Mouse (Mus musculus) limb, embryonic 15.5 days (tissue): Measurements from ENCODE around the gene Myt1l. TPM values are rescaled to one million over a fixed set of nuclear protein-coding genes. Genes with fewer than 3 reads are reported as not detected.

ENCODE experiments used
- ATAC-seq: fragments of 200-750 bp; cut with Nextera tagmentation; 2 replicates; pipeline ENCODE4 v1.8.0; 2017; ENCODE audit warnings: low read depth, moderate TSS enrichment; ENCODE audit not compliant: insufficient number of reproducible peaks, low FRiP score, low TSS enrichment
- H3K27ac ChIP-seq: fragments of 300-500 bp; sonication (generic); 2 replicates; pipeline ENCODE4 v1.5.1; 2015; ENCODE audit warnings: moderate library complexity, mild to moderate bottlenecking, inconsistent platforms
- H3K27me3 ChIP-seq: fragments of 300-500 bp; sonication (generic); 2 replicates; pipeline ENCODE4 v1.6.1; 2015; ENCODE audit warnings: inconsistent platforms
- H3K36me3 ChIP-seq: fragments of 300-500 bp; sonication (generic); 2 replicates; pipeline ENCODE4 v1.6.1; 2015; ENCODE audit warnings: inconsistent platforms
- H3K4me1 ChIP-seq: fragments of 300-500 bp; sonication (generic); 2 replicates; pipeline ENCODE4 v1.6.1; 2015; ENCODE audit warnings: inconsistent platforms
- H3K4me2 ChIP-seq: fragments of 300-500 bp; sonication (generic); 2 replicates; pipeline ENCODE4 v1.6.1; 2015; ENCODE audit warnings: mild to moderate bottlenecking, inconsistent platforms
- H3K4me3 ChIP-seq: fragments of 300-500 bp; sonication (generic); 2 replicates; pipeline ENCODE4 v1.5.1; 2015; ENCODE audit warnings: mild to moderate bottlenecking, inconsistent platforms
- H3K9ac ChIP-seq: fragments of 300-500 bp; sonication (generic); 2 replicates; pipeline ENCODE4 v1.6.1; 2015; ENCODE audit warnings: inconsistent platforms
- H3K9me3 ChIP-seq: fragments of 300-500 bp; sonication (generic); 2 replicates; pipeline ENCODE4 v1.6.1; 2016; ENCODE audit warnings: inconsistent platforms
- WGBS: fragments of 180-500 bp; shearing (Covaris S2); methylation state at CpG from one replicate; pipeline ENCODE4 v1.1.7; 2015; 5-methylcytosine and 5-hydroxymethylcytosine counted together
- polyA plus RNA-seq: library from polyadenylated mRNA; unstranded; fragments of >200 nt; fragmentation: Nextera tagmentation; extraction: Ambion mirVana; gene quantifications from 2 replicates; pipeline ENCODE4 v1.2.1, GENCODE M21; 2015

Myt1l gene
- polyA plus RNA-seq, 1 experiment from 2014 or later, result 0.35 TPM

DNA sequence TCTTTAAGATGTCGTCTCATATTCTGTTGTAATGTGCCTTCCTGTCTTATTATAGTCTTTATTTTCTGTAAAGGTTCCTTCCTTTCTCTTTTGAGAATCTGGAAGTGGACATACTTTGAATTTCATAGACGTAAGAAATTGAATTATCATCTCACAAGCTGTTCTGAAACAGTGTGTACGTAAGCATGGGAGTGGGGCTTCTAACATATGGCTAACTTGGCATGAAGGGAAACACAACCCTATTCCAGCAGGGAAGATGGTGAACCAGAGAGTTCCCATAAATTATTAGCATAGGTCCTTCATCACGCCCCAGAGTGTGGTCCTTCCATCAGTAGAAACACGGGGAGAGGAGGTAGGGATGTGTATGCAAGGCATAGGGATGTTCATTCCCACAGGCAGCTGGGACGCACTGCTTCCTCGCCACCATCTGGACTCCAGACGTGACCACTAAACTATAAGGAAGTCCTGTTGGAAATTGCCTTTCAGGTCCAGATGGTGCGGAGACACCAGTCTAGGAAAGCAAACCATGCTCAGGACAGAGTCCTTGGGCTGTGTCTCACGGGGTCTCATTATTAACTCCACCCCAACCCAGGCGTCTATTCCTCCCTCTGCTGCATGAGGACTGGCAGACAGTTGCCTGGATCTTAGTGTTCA lies 111.5 kb downstream of the Myt1l start:
- Histone ChIP-seq H3K4me2 (no peak overlapping the region), H3K4me3 (no peak overlapping the region), H3K9ac (no peak overlapping the region), H3K27ac (no peak overlapping the region), H3K4me1 (no peaks in the 10 kb centered on the region), H3K9me3 (no peaks in the 10 kb centered on the region), H3K27me3 (no peaks in the 10 kb centered on the region), H3K36me3 (no peaks in the 10 kb centered on the region)
- ATAC-seq, result no peak; the same call in 1 of the 2 replicates
- 30% methylated on average over 11 of the region's 11 CpGs for WGBS

DNA sequence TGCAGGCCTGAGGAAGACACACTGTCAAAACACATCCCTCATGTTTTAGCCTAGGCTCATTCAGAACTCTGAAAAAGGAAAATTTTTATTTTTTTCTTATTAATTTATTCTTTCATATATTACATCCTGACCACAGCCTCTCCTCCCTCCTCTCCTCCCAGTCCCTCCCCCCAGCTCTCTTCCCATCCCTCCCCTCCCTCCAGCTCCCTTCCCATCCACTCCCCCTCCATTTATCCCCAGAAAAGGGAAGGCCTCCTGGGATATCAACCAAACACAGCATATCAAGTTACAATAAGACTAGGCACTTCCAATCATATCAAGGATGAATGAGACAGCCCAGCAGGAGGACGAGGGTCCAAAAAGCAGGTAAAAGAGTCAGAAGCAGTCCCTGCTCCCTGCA lies 112.0 kb downstream of the Myt1l start:
- no peak for ATAC-seq
- 40% methylated on average over 1 of the region's 1 CpGs for WGBS
- H3K36me3 ChIP-seq, result no peaks in the 10 kb centered on the region
- H3K9me3 ChIP-seq, result no peaks in the 10 kb centered on the region
- H3K4me1 ChIP-seq, result no peaks in the 10 kb centered on the region
- H3K4me2 ChIP-seq, result no peak overlapping the region
- H3K27ac ChIP-seq, result no peak overlapping the region
- no peaks in the 10 kb centered on the region for H3K27me3 ChIP-seq
- no peak overlapping the region for H3K9ac ChIP-seq
- H3K4me3 ChIP-seq, result no peak overlapping the region

DNA sequence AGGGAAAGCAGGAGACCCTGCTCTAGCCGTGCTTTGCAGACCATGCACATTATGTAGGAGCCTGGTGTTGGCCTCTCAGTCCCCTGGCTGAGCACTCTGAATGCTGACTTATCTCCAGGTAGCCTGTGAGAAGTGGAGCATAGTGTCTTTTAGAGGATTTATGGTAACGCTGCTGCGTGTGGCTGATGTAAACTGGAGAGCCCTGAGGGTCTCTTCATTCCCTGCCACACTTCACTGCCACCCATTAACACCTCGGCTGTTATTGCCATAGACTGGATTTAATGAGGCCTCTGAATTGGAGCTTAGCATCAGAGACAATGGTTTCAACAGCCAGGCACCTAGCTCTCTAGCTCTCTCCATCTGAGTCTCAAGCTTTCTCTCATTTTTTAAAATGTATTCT lies 114.7 kb downstream of the Myt1l start:
- no peaks in the 10 kb centered on the region for H3K36me3 ChIP-seq
- 9% methylated on average over 4 of the region's 4 CpGs for WGBS
- no peak overlapping the region for H3K4me3 ChIP-seq
- H3K4me2 ChIP-seq, result no peak overlapping the region
- no peaks in the 10 kb centered on the region for H3K27me3 ChIP-seq
- no peak for ATAC-seq
- no peaks in the 10 kb centered on the region for H3K9me3 ChIP-seq
- no peaks in the 10 kb centered on the region for H3K4me1 ChIP-seq
- H3K9ac ChIP-seq, result no peak overlapping the region
- no peak overlapping the region for H3K27ac ChIP-seq

DNA sequence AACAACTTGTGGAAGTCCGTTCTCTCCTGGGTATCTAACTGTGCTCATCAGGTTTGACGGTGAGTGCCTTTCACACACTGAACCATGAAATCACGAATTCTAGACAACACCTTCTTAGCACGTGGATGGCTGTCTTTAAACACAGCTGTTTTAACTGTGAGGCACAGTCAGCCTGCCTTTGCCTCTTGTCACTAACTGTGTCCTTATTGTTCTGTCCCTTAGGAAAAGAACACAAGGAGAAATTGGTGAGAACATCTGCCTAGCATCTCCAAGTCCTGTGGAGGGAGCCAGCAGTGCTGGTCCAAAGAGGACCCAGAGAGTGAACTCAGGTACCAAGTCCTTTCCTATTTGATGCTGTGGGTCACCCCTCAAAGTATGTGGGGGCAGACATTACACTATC lies 115.9 kb downstream of the Myt1l start:
- no peaks in the 10 kb centered on the region for H3K27me3 ChIP-seq
- H3K4me2 ChIP-seq, result no peak overlapping the region
- H3K9ac ChIP-seq, result no peak overlapping the region
- H3K4me3 ChIP-seq, result no peak overlapping the region
- H3K36me3 ChIP-seq, result no peaks in the 10 kb centered on the region
- no peak overlapping the region for H3K27ac ChIP-seq
- no peak for ATAC-seq
- no peaks in the 10 kb centered on the region for H3K4me1 ChIP-seq
- no peaks in the 10 kb centered on the region for H3K9me3 ChIP-seq
- 82% methylated on average over 4 of the region's 4 CpGs for WGBS

DNA sequence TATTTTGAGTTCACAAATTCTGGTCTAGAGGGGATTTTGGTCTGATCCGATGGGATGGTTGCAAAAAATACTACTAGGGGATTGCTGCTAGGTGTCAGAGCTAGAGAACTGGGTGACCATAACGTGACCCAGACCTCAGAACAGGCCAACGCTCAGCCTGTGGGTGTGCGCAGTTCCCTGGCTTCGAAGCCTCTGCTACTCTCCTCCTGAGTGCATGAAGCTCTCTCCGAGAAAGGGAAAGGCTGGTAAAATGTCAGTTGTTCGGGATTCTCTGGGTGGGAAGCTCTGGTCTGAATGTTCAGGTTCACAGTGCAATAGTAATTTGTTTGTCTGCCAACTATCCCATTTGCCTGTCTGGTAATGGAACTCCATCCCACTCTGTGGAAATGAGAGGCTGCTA lies 116.5 kb downstream of the Myt1l start:
- WGBS, result 79% methylated on average over 7 of the region's 7 CpGs
- Histone ChIP-seq H3K27me3 (no peaks in the 10 kb centered on the region), H3K4me1 (no peaks in the 10 kb centered on the region), H3K4me2 (no peak overlapping the region), H3K9me3 (no peaks in the 10 kb centered on the region), H3K27ac (no peak overlapping the region), H3K36me3 (no peaks in the 10 kb centered on the region), H3K4me3 (no peak overlapping the region), H3K9ac (no peak overlapping the region)
- no peak for ATAC-seq

DNA sequence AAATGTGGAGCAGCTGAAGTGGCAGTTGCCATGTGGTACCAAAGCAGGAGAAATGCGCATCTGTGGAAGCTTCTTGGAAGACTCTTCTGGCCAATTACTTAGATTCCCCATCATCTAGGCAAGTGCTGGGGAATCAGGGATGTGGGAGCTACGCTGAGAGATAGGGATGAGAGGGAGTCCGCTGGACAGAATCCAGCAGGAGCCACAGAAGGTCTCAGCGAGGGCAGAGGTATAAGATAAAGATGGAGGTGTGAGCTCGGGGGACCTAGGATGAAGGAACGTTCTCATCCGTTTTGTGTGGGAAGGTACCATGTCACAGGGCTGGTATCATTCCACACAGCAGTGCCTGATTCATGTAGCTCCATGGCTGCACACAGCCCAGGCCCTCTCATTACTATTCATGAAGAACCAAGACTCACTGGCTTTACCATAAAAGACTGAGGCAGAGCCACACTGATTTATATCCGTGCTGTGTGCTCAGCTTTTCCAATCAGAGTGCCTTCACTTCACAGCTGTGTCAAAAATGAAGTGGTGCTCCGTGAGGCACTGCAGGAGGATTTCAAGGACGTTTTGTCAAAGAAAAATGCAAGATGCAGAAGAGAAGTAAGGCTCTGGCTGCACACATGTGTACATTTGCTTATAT lies 121.4 kb downstream of the Myt1l start:
- no peaks in the 10 kb centered on the region for H3K27me3 ChIP-seq
- no peak overlapping the region for H3K4me2 ChIP-seq
- H3K9me3 ChIP-seq, result no peaks in the 10 kb centered on the region
- H3K9ac ChIP-seq, result no peak overlapping the region
- no peak for ATAC-seq
- WGBS, result 78% methylated on average over 10 of the region's 10 CpGs
- H3K36me3 ChIP-seq, result no peaks in the 10 kb centered on the region
- no peaks in the 10 kb centered on the region for H3K4me1 ChIP-seq
- no peak overlapping the region for H3K27ac ChIP-seq
- no peak overlapping the region for H3K4me3 ChIP-seq

DNA sequence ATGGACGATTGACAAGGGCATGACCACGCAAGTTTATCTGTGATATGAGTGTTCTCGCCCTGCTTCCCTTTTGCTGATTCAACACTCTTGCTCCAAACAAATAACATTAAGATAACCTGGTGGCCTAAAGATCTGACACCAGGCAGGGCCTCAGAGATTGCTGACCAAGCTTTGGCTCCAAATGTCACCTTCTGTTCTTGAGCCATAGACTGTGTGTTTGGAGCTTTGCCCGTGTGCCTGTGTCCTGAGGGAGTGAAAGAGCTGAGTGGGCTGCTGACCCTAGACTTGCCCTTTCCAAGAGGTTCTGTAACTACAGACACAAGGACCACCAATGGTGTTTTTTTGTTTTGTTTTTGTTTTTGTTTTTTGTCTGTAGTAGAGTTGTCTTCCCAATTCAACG lies 124.3 kb downstream of the Myt1l start:
- WGBS, result 90% methylated on average over 5 of the region's 5 CpGs
- Histone ChIP-seq H3K9me3 (no peaks in the 10 kb centered on the region), H3K27me3 (no peaks in the 10 kb centered on the region), H3K36me3 (no peaks in the 10 kb centered on the region), H3K27ac (no peak overlapping the region), H3K4me3 (no peak overlapping the region), H3K4me1 (no peaks in the 10 kb centered on the region), H3K9ac (no peak overlapping the region), H3K4me2 (no peak overlapping the region)
- no peak for ATAC-seq

DNA sequence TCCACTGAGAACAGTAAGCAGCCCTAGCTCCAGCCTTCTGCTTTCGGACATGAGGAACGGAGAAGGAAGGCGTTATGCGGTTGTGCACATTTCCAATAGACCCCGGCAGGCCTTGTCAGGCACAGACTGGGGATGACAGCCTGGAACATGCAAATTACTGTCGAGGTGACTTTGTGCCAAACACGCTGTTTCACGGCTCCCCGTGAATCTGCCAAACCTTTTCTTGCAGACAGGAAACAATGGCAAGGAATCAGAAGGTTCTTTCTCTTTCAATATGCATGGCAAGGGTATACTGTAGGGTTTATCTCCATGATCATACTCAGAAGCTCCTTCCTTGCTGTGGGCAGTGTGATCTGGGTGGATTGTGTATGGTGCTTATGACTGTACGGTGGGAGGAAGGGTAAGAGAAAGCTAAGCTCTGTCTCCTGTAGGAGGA lies 127.0 kb downstream of the Myt1l start:
- no peaks in the 10 kb centered on the region for H3K9me3 ChIP-seq
- ATAC-seq, result no peak
- no peak overlapping the region for H3K4me3 ChIP-seq
- WGBS, result 92% methylated on average over 10 of the region's 10 CpGs
- H3K27ac ChIP-seq, result no peak overlapping the region
- H3K9ac ChIP-seq, result no peak overlapping the region
- H3K4me2 ChIP-seq, result no peak overlapping the region
- no peaks in the 10 kb centered on the region for H3K36me3 ChIP-seq
- no peaks in the 10 kb centered on the region for H3K27me3 ChIP-seq
- H3K4me1 ChIP-seq, result no peaks in the 10 kb centered on the region

DNA sequence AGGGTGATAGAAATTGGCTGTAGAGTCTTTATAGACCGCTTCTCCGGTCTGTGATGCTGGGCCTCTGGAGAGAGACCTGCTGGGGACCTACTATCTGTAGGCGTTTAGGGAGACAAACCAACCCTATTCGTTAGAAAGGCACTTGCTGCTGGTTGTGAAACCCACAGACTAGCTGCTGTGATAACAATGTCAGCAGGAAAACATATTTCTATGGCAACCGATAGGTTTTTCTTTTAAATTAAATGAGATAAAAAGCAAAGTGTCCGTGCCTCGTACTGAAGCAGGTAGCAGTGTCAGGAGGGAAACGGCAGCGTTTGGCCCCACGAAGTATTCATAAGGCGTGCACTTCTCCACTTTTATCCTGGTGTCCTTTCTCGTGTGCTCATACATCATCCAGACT lies 127.5 kb downstream of the Myt1l start:
- Histone ChIP-seq H3K9me3 (no peaks in the 10 kb centered on the region), H3K27me3 (no peaks in the 10 kb centered on the region)

DNA sequence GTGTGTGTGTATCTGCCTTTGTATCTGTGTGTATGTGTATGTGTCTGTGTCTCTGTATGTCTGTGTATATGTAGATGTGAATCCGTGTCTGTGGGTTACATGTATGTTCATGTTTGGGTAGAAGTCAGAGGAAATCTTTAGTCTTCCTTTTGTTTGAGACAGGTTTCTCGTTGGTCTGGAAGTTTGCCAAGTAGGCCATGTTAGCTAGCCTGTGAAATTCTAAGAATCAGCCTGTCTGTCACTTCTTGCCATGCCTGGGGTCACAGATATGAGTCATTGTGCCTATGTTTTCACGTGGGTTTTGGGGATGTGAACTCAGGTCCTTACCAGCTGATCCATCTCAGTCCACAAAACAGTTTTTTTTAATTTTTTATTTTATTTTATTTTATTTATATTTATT lies 128.9 kb downstream of the Myt1l start:
- Histone ChIP-seq H3K4me1 (no peaks in the 10 kb centered on the region), H3K4me3 (no peak overlapping the region), H3K9ac (no peak overlapping the region), H3K4me2 (no peak overlapping the region), H3K27me3 (no peaks in the 10 kb centered on the region), H3K36me3 (no peaks in the 10 kb centered on the region), H3K9me3 (no peaks in the 10 kb centered on the region), H3K27ac (no peak overlapping the region)
- no peak for ATAC-seq
- 48% methylated on average over 3 of the region's 3 CpGs for WGBS

More for the DNA sequence above, 127.5 kb downstream of the Myt1l start:
- Histone ChIP-seq H3K4me2 (no peak overlapping the region), H3K36me3 (no peaks in the 10 kb centered on the region), H3K4me1 (no peaks in the 10 kb centered on the region), H3K9ac (no peak overlapping the region), H3K27ac (no peak overlapping the region), H3K4me3 (no peak overlapping the region)
- ATAC-seq, result no peak
- 83% methylated on average over 12 of the region's 12 CpGs for WGBS

DNA sequence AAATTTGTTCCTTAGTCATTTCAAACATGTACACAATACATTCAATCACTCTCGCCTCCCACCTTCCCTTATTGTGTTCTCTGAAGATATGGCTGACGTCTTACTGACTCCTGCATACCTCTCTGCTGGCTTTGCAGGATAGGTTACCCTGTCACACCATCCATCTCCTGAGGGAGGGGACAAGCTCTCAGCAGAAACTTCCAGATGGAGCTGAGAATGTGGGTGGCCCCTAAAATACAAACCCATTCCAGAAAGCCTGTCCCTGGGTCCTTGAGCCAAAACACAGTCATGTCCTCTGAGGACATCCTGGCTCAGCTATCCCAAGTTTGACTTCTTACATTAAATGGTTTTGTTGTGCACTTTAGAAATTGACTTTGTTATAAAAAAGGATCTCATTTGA lies 129.7 kb downstream of the Myt1l start:
- Histone ChIP-seq H3K4me3 (no peak overlapping the region), H3K27ac (no peak overlapping the region), H3K4me2 (no peak overlapping the region), H3K4me1 (no peaks in the 10 kb centered on the region), H3K36me3 (no peaks in the 10 kb centered on the region), H3K9ac (no peak overlapping the region), H3K9me3 (no peaks in the 10 kb centered on the region), H3K27me3 (no peaks in the 10 kb centered on the region)
- 68% methylated on average over 2 of the region's 2 CpGs for whole genome bisulfite sequencing
- ATAC-seq, result no peak

DNA sequence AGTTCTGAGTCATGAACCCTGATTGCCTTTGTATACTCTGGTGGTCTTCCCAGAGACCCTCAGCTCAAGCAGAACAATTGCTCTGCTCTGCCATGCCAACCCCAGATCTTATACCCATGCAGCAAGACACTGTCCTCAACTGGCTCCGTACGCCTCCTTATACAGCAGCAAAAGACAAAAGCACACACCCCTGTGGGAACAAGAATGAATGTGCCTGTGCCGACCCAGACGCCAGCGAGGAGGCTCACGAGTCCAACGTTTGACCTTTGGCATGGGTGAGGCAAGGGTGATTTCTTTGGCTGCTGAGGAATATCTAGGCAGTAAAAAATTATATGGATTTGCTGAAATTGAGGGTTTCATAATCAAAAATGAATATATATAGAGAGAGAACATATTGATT lies 143.8 kb downstream of the Myt1l start:
- WGBS, result 87% methylated on average over 7 of the region's 7 CpGs
- H3K4me3 ChIP-seq, result no peak overlapping the region

More for the DNA sequence above, 143.8 kb downstream of the Myt1l start:
- Histone ChIP-seq H3K4me2 (no peak overlapping the region), H3K4me1 (no peaks in the 10 kb centered on the region), H3K27me3 (no peaks in the 10 kb centered on the region), H3K27ac (no peak overlapping the region), H3K9ac (no peak overlapping the region), H3K36me3 (no peaks in the 10 kb centered on the region), H3K9me3 (no peaks in the 10 kb centered on the region)
- no peak for ATAC-seq
